Mouse (Mus musculus) ES-Bruce4 (cell line): ENCODE results near the gene Pkm. TPM values are rescaled to one million over a fixed set of nuclear protein-coding genes. Genes with fewer than 3 reads are reported as not detected.

ENCODE experiments used
- H3K27ac ChIP-seq: 2 replicates; pipeline ENCODE4 v1.5.1; 2012; ENCODE audit warnings: low read length, inconsistent platforms; ENCODE audit not compliant: insufficient read depth
- H3K27me3 ChIP-seq: 2 replicates; pipeline ENCODE4 v1.6.1; 2012; ENCODE audit warnings: mild to moderate bottlenecking, low read length, inconsistent platforms; ENCODE audit not compliant: control insufficient read depth, poor library complexity, insufficient read depth, severe bottlenecking
- H3K36me3 ChIP-seq: 2 replicates; pipeline ENCODE4 v1.6.1; 2012; ENCODE audit warnings: inconsistent platforms, mild to moderate bottlenecking, low read length, moderate library complexity; ENCODE audit not compliant: control insufficient read depth, poor library complexity, insufficient read depth, severe bottlenecking
- H3K4me1 ChIP-seq: one replicate; pipeline ENCODE4 v1.8.1; 2011; ENCODE audit warnings: low read length; ENCODE audit not compliant: control insufficient read depth, insufficient read depth
- H3K4me3 ChIP-seq: 2 replicates; pipeline ENCODE4 v1.5.1; 2011; ENCODE audit warnings: low read depth, mild to moderate bottlenecking, low read length
- H3K9ac ChIP-seq: 2 replicates; pipeline ENCODE4 v1.6.1; 2012; ENCODE audit warnings: low read depth, mild to moderate bottlenecking, inconsistent platforms; ENCODE audit not compliant: poor library complexity, severe bottlenecking
- H3K9me3 ChIP-seq: replicated peaks from 2 replicates; pipeline ENCODE4 v1.6.1; 2012; ENCODE audit warnings: mild to moderate bottlenecking, low read length, inconsistent platforms; ENCODE audit not compliant: control insufficient read depth, poor library complexity, insufficient read depth, severe bottlenecking
- CTCF ChIP-seq: IDR thresholded peaks from one replicate; pipeline ENCODE4 v1.8.1; 2011; ENCODE audit warnings: low read depth, low read length
- EP300 ChIP-seq: IDR thresholded peaks from 2 replicates; pipeline ENCODE4 v1.6.1; 2011; ENCODE audit warnings: low read depth, low read length; ENCODE audit not compliant: insufficient read depth
- POLR2A ChIP-seq: IDR thresholded peaks from one replicate; pipeline ENCODE4 v1.8.1; 2011; ENCODE audit warnings: low read length; ENCODE audit not compliant: insufficient read depth
- polyA plus RNA-seq: library from polyadenylated mRNA; stranded (reverse); fragments of >200 nt; gene quantifications from 2 replicates; pipeline ENCODE4 v1.2.4, GENCODE M21; 2011; ENCODE audit warnings: low read depth; ENCODE audit not compliant: missing spikeins, insufficient read depth, insufficient read length

Pkm gene
- polyA plus RNA-seq, 1 experiment, result 2,433 TPM

GRCm38 (mm10) chr9:59723096-59723657, 67.0 kb downstream of the Pkm start:
- Histone ChIP-seq H3K9ac (no peak overlapping the region), H3K4me3 (peak overlapping the region; percentile 43), H3K36me3 (no peaks in the 10 kb centered on the region), H3K4me1 (no peaks in the 10 kb centered on the region), H3K27me3 (no peaks in the 10 kb centered on the region), H3K27ac (no peak overlapping the region), H3K9me3 (no peaks in the 10 kb centered on the region)
- TF ChIP-seq POLR2A (no peak), CTCF (peak; percentile 66)

GRCm38 (mm10) chr9:59723791-59724442, 67.7 kb downstream of the Pkm start:
- H3K27ac ChIP-seq, result no peak overlapping the region
- no peak for TF ChIP-seq CTCF
- TF ChIP-seq EP300, result no peak
- no peaks in the 10 kb centered on the region for H3K9me3 ChIP-seq
- no peaks in the 10 kb centered on the region for H3K27me3 ChIP-seq
- no peak overlapping the region for H3K9ac ChIP-seq
- no peak overlapping the region for H3K4me3 ChIP-seq
- no peaks in the 10 kb centered on the region for H3K4me1 ChIP-seq
- no peaks in the 10 kb centered on the region for H3K36me3 ChIP-seq

- TF ChIP-seq EP300 (no peak), CTCF (no peak), POLR2A (no peak)
- Histone ChIP-seq H3K9me3 (no peaks in the 10 kb centered on the region), H3K36me3 (no peaks in the 10 kb centered on the region), H3K4me1 (no peaks in the 10 kb centered on the region), H3K9ac (no peak overlapping the region), H3K27me3 (no peaks in the 10 kb centered on the region), H3K27ac (no peak overlapping the region), H3K4me3 (no peak overlapping the region)
Observed at GRCm38 (mm10) chr9:59725515-59725914, 69.3 kb downstream of the Pkm start.

GRCm38 (mm10) chr9:59727569-59728286, 71.6 kb downstream of the Pkm start:
- H3K9me3 ChIP-seq, result no peaks in the 10 kb centered on the region
- H3K27me3 ChIP-seq, result no peaks in the 10 kb centered on the region
- H3K4me3 ChIP-seq, result no peak overlapping the region
- TF ChIP-seq POLR2A, result no peak
- no peak for TF ChIP-seq CTCF
- TF ChIP-seq EP300, result no peak
- H3K36me3 ChIP-seq, result no peaks in the 10 kb centered on the region
- no peaks in the 10 kb centered on the region for H3K4me1 ChIP-seq
- H3K9ac ChIP-seq, result no peak overlapping the region
- H3K27ac ChIP-seq, result no peak overlapping the region

Other genes starting within 250 kb of the Pkm start
- 127 and 152 TPM in 2 replicates for gene Arih1, start 169.8 kb upstream of the Pkm start, polyA plus RNA-seq
- 75.6 and 81.1 TPM in 2 replicates for gene Hexa, start 116.8 kb upstream of the Pkm start, polyA plus RNA-seq
- not detected in 2 replicates for gene Tmem202, start 116.5 kb upstream of the Pkm start, polyA plus RNA-seq
- 0.64 TPM in 1 of 2 replicates, not detected in the other for gene Celf6, start 78.5 kb upstream of the Pkm start, polyA plus RNA-seq
- gene Parp6, start 39.1 kb upstream of the Pkm start, polyA plus RNA-seq, result 28.3 and 30.9 TPM in 2 replicates
- 4.5 and 5.2 TPM in 2 replicates for gene Gramd2, start 23.8 kb downstream of the Pkm start, polyA plus RNA-seq
- 16.3 and 21.2 TPM in 2 replicates for gene Senp8, start 94.3 kb downstream of the Pkm start, polyA plus RNA-seq
- 17.6 and 24.5 TPM in 2 replicates for gene Myo9a, start 94.5 kb downstream of the Pkm start, polyA plus RNA-seq